Mouse (Mus musculus) midbrain, embryonic 13.5 days (tissue): ENCODE data around the gene Dph2. TPM values are rescaled to one million over a fixed set of nuclear protein-coding genes. Genes with fewer than 3 reads are reported as not detected.

Experiments
- ATAC-seq: fragments of 200-750 bp; cut with Nextera tagmentation; 2 replicates; pipeline ENCODE4 v1.8.0; 2017; ENCODE audit warnings: mild to moderate bottlenecking, moderate TSS enrichment, moderate library complexity
- H3K27ac ChIP-seq: fragments of 300-500 bp; sonication (generic); 2 replicates; pipeline ENCODE4 v1.5.1; 2015; ENCODE audit warnings: inconsistent platforms, mild to moderate bottlenecking, moderate library complexity
- H3K27me3 ChIP-seq: fragments of 300-500 bp; sonication (generic); 2 replicates; pipeline ENCODE4 v1.6.1; 2015; ENCODE audit warnings: mild to moderate bottlenecking, inconsistent platforms
- H3K36me3 ChIP-seq: fragments of 300-500 bp; sonication (generic); 2 replicates; pipeline ENCODE4 v1.6.1; 2015; ENCODE audit warnings: mild to moderate bottlenecking, inconsistent platforms
- H3K4me1 ChIP-seq: fragments of 300-500 bp; sonication (generic); replicated peaks from 2 replicates; pipeline ENCODE4 v1.6.1; 2015; ENCODE audit warnings: inconsistent platforms
- H3K4me2 ChIP-seq: fragments of 300-500 bp; sonication (generic); replicated peaks from 2 replicates; pipeline ENCODE4 v1.6.1; 2015; ENCODE audit warnings: moderate library complexity, mild to moderate bottlenecking, inconsistent platforms
- H3K4me3 ChIP-seq: fragments of 300-500 bp; sonication (generic); replicated peaks from 2 replicates; pipeline ENCODE4 v1.5.1; 2015; ENCODE audit warnings: mild to moderate bottlenecking, inconsistent platforms
- H3K9ac ChIP-seq: fragments of 300-500 bp; sonication (generic); replicated peaks from 2 replicates; pipeline ENCODE4 v1.6.1; 2015; ENCODE audit warnings: mild to moderate bottlenecking, inconsistent platforms
- H3K9me3 ChIP-seq: fragments of 300-500 bp; sonication (generic); 2 replicates; pipeline ENCODE4 v1.6.1; 2016; ENCODE audit warnings: mild to moderate bottlenecking, inconsistent platforms
- WGBS: fragments of 180-500 bp; shearing (Covaris S2); methylation state at CpG from one replicate; pipeline ENCODE4 v1.1.7; 2015; 5-methylcytosine and 5-hydroxymethylcytosine counted together
- polyA plus RNA-seq: library from polyadenylated mRNA; unstranded; fragments of >200 nt; fragmentation: Nextera tagmentation; extraction: Ambion mirVana; gene quantifications from 2 replicates; pipeline ENCODE4 v1.2.1, GENCODE M21; 2015

Gene Dph2
- polyA plus RNA-seq, 1 experiment from 2014 or later = 26.1 TPM

DNA sequence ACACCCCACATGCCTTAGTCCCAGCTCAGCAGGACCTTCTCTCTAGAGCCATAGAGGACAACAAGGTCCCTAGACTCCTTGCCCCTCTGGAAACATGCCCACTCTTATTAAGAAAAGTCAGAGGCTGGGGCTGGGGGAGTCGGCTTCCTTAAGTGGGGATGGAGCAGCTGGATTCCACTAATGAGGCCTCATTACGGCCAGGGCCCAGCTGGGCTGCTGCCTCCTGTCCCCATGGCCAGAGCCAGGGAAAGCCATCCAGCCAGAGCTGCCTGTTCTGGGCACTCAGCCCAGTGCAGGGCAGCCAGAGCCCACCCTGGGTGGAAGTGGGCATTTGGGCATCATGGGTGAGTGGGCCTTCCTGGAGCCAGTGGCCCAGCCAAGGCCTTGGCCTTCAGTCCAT lies 44.8 kb downstream of the Dph2 start:
- ATAC-seq = peak; percentile 43
- 33% methylated on average over 2 of the region's 2 CpGs for whole genome bisulfite sequencing
- no peak overlapping the region for H3K9ac ChIP-seq
- no peaks in the 10 kb centered on the region for H3K9me3 ChIP-seq
- H3K27ac ChIP-seq = 0 out of 2 replicates have a peak overlapping the region, but pooled peaks have one; percentile 2
- no peaks in the 10 kb centered on the region for H3K27me3 ChIP-seq
- no peaks in the 10 kb centered on the region for H3K36me3 ChIP-seq
- peaks cover 29% of the 10 kb centered on the region for H3K4me1 ChIP-seq
- no peak overlapping the region for H3K4me2 ChIP-seq
- no peak overlapping the region for H3K4me3 ChIP-seq

DNA sequence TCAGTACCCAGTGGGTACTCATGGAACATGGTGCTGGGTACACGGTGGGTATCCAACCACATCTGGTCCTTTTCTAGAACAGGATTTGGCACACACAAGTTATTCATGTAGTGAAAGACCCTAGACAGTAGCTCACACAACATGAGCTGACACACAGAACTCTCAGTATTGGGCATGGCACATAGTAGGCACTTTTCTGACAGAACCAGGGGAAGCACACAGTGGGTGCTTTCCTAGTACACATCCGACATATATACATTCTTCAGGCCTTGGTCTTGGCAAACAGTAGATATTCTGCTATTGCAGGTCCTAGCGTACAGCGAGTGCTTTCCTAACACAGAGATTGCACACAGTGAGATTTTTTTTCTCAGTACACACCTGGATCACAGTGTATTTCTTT lies 45.6 kb downstream of the Dph2 start:
- Histone ChIP-seq H3K36me3 (no peaks in the 10 kb centered on the region), H3K9me3 (no peaks in the 10 kb centered on the region), H3K27me3 (no peaks in the 10 kb centered on the region), H3K9ac (no peak overlapping the region), H3K27ac (no peak overlapping the region), H3K4me1 (peaks cover 29% of the 10 kb centered on the region), H3K4me3 (no peak overlapping the region), H3K4me2 (no peak overlapping the region)
- no peak for ATAC-seq
- 98% methylated on average over 4 of the region's 4 CpGs for WGBS

DNA sequence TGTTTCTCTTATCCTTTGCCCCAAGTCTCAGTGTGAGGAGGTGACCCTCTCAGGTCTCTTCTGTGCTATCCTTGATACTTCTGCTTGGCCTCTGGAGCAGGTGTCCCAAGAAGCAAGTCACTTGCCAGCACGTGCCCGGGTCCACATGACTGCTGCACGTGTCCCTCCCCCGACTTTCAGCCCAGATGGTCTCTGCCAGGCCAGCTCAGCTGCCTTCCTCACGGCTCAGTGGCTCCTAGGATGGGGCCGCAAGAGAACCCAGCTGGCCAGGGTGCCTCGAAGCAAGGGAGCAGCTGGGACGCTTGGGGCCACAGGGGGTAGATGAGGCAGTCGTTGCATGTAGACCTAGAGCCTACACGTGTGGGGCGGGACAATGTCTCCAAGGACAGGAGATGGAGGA lies 46.5 kb downstream of the Dph2 start:
- WGBS = 69% methylated on average over 11 of the region's 11 CpGs
- Histone ChIP-seq H3K4me1 (peaks cover 25% of the 10 kb centered on the region), H3K9me3 (no peaks in the 10 kb centered on the region), H3K36me3 (no peaks in the 10 kb centered on the region), H3K27ac (no peak overlapping the region), H3K4me3 (no peak overlapping the region), H3K4me2 (no peak overlapping the region), H3K27me3 (no peaks in the 10 kb centered on the region), H3K9ac (no peak overlapping the region)
- no peak for ATAC-seq

DNA sequence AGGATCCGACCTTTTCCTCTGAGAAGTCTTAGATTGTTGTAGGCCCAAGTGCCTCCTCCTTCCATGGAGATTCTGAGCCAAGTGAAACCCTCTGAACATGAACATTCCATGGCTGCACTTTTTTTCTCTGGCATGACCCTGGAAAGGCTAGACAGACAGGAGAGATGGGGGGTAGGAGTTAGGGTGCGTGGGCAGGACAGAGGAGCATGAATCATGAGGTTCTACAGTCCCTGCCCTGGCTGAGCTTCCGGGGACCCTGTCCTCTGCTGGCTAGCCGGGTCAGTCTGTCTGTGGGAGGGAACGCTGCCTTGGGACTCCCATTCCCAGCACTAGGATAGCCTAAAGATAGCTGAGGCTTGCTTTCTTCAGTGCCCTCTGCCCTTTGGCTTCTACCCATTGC lies 47.4 kb downstream of the Dph2 start:
- no peaks in the 10 kb centered on the region for H3K36me3 ChIP-seq
- no peak overlapping the region for H3K4me3 ChIP-seq

GRCm38 (mm10) chr4:117843101-117843500 lies 48.7 kb downstream of the Dph2 start:
- Histone ChIP-seq H3K36me3 (no peaks in the 10 kb centered on the region), H3K9ac (no peak overlapping the region), H3K4me2 (no peak overlapping the region), H3K4me3 (no peak overlapping the region), H3K9me3 (no peaks in the 10 kb centered on the region), H3K4me1 (peaks cover 9% of the 10 kb centered on the region; the same call in 1 of the 2 replicates), H3K27me3 (no peaks in the 10 kb centered on the region), H3K27ac (no peak overlapping the region)
- 89% methylated on average over 5 of the region's 5 CpGs for WGBS
- ATAC-seq = no peak

More for the DNA sequence above, 47.4 kb downstream of the Dph2 start:
- no peak for ATAC-seq
- H3K27me3 ChIP-seq = no peaks in the 10 kb centered on the region
- H3K27ac ChIP-seq = no peak overlapping the region
- 90% methylated on average over 5 of the region's 5 CpGs for whole genome bisulfite sequencing
- no peak overlapping the region for H3K9ac ChIP-seq
- H3K4me1 ChIP-seq = peaks cover 17% of the 10 kb centered on the region
- H3K4me2 ChIP-seq = no peak overlapping the region
- H3K9me3 ChIP-seq = no peaks in the 10 kb centered on the region

- Histone ChIP-seq H3K9me3 (no peaks in the 10 kb centered on the region), H3K4me1 (0 out of 2 replicates have a peak, but pooled peaks cover 3% of the 10 kb centered on the region), H3K4me2 (no peak overlapping the region), H3K4me3 (no peak overlapping the region), H3K27me3 (no peaks in the 10 kb centered on the region), H3K9ac (no peak overlapping the region), H3K36me3 (no peaks in the 10 kb centered on the region), H3K27ac (no peak overlapping the region)
- no peak for ATAC-seq
- 91% methylated on average over 3 of the region's 3 CpGs for WGBS
Measured at GRCm38 (mm10) chr4:117841566-117841965, 50.3 kb downstream of the Dph2 start.

GRCm38 (mm10) chr4:117840821-117841220 lies 51.0 kb downstream of the Dph2 start:
- WGBS = 90% methylated on average over 5 of the region's 5 CpGs
- no peaks in the 10 kb centered on the region for H3K9me3 ChIP-seq
- no peaks in the 10 kb centered on the region for H3K36me3 ChIP-seq
- no peak overlapping the region for H3K4me3 ChIP-seq
- 0 out of 2 replicates have a peak, but pooled peaks cover 2% of the 10 kb centered on the region for H3K4me1 ChIP-seq
- H3K4me2 ChIP-seq = no peak overlapping the region
- H3K27me3 ChIP-seq = no peaks in the 10 kb centered on the region
- no peak overlapping the region for H3K27ac ChIP-seq
- no peak overlapping the region for H3K9ac ChIP-seq
- no peak for ATAC-seq

- no peak overlapping the region for H3K27ac ChIP-seq
- no peaks in the 10 kb centered on the region for H3K9me3 ChIP-seq
- no peaks in the 10 kb centered on the region for H3K36me3 ChIP-seq
- H3K9ac ChIP-seq = no peak overlapping the region
- H3K4me3 ChIP-seq = no peak overlapping the region
- peaks cover 2% of the 10 kb centered on the region for H3K27me3 ChIP-seq
- no peak overlapping the region for H3K4me2 ChIP-seq
- 83% methylated on average over 6 of the region's 6 CpGs for WGBS
- ATAC-seq = no peak
- H3K4me1 ChIP-seq = peaks cover 10% of the 10 kb centered on the region
Measured at GRCm38 (mm10) chr4:117839366-117839765, 52.5 kb downstream of the Dph2 start.

Other genes starting within 250 kb of the Dph2 start
- gene Dmap1, start 209.8 kb downstream of the Dph2 start, polyA plus RNA-seq = 77.8 and 78.2 TPM in 2 replicates
- gene Gm12845, start 167.6 kb downstream of the Dph2 start, polyA plus RNA-seq = not detected in 2 replicates
- gene Klf17, start 126.4 kb downstream of the Dph2 start, polyA plus RNA-seq = not detected in 2 replicates
- gene Slc6a9, start 57.5 kb downstream of the Dph2 start, polyA plus RNA-seq = 14.9 and 16.1 TPM in 2 replicates
- gene Ccdc24, start 19.5 kb downstream of the Dph2 start, polyA plus RNA-seq = 3.0 and 3.4 TPM in 2 replicates
- gene B4galt2, start 8.5 kb downstream of the Dph2 start, polyA plus RNA-seq = 42.7 and 42.8 TPM in 2 replicates
- 458 and 469 TPM in 2 replicates for gene Atp6v0b, start 4.7 kb downstream of the Dph2 start, polyA plus RNA-seq
- gene Ipo13, start 23.0 kb upstream of the Dph2 start, polyA plus RNA-seq = 66.2 and 72.9 TPM in 2 replicates
- 0.30 TPM in 2 replicates for gene Artn, start 37.7 kb upstream of the Dph2 start, polyA plus RNA-seq
- 9.7 and 12.5 TPM in 2 replicates for gene St3gal3, start 242.9 kb upstream of the Dph2 start, polyA plus RNA-seq